Mouse (Mus musculus) embryonic facial prominence, embryonic 15.5 days (tissue): ENCODE results near the gene Siglech. TPM values are rescaled to one million over a fixed set of nuclear protein-coding genes. Genes with fewer than 3 reads are reported as not detected.
A peak's percentile ranks its signal among the peaks of the same experiment; 100 is the strongest.
"Not testable (repeated sequence)": the region's sequence is repeated elsewhere in the genome, so short reads cannot be mapped to it uniquely, and the experiment has no call there.

Experiments
- ATAC-seq: fragments of 200-750 bp; cut with Nextera tagmentation; 2 replicates; pipeline ENCODE4 v1.8.0; 2017; ENCODE audit warnings: low read depth, moderate TSS enrichment; ENCODE audit not compliant: insufficient number of reproducible peaks, low FRiP score, low TSS enrichment
- H3K27ac ChIP-seq: fragments of 300-500 bp; sonication (generic); replicated peaks from 2 replicates; pipeline ENCODE4 v1.5.1; 2015; ENCODE audit warnings: mild to moderate bottlenecking, inconsistent platforms
- H3K27me3 ChIP-seq: fragments of 300-500 bp; sonication (generic); 2 replicates; pipeline ENCODE4 v1.6.1; 2015; ENCODE audit warnings: inconsistent platforms
- H3K36me3 ChIP-seq: fragments of 300-500 bp; sonication (generic); 2 replicates; pipeline ENCODE4 v1.6.1; 2015; ENCODE audit warnings: mild to moderate bottlenecking, inconsistent platforms
- H3K4me1 ChIP-seq: fragments of 300-500 bp; sonication (generic); 2 replicates; pipeline ENCODE4 v1.6.1; 2015; ENCODE audit warnings: inconsistent platforms
- H3K4me2 ChIP-seq: fragments of 300-500 bp; sonication (generic); replicated peaks from 2 replicates; pipeline ENCODE4 v1.6.1; 2015; ENCODE audit warnings: mild to moderate bottlenecking, inconsistent platforms
- H3K4me3 ChIP-seq: fragments of 300-500 bp; sonication (generic); replicated peaks from 2 replicates; pipeline ENCODE4 v1.5.1; 2015; ENCODE audit warnings: mild to moderate bottlenecking, inconsistent platforms
- H3K9ac ChIP-seq: fragments of 300-500 bp; sonication (generic); 2 replicates; pipeline ENCODE4 v1.6.1; 2015; ENCODE audit warnings: inconsistent platforms
- H3K9me3 ChIP-seq: fragments of 300-500 bp; sonication (generic); replicated peaks from 2 replicates; pipeline ENCODE4 v1.6.1; 2016; ENCODE audit warnings: inconsistent platforms
- WGBS: fragments of 180-500 bp; shearing (Covaris S2); methylation state at CpG from one replicate; pipeline ENCODE4 v1.1.7; 2015; 5-methylcytosine and 5-hydroxymethylcytosine counted together
- polyA plus RNA-seq: library from polyadenylated mRNA; unstranded; fragments of >200 nt; fragmentation: Nextera tagmentation; extraction: Ambion mirVana; gene quantifications from 2 replicates; pipeline ENCODE4 v1.2.1, GENCODE M21; 2015

Gene Siglech
- polyA plus RNA-seq, 1 experiment from 2014 or later = 0.92 TPM

GRCm38 (mm10) chr7:55784580-55784979 lies 16.6 kb downstream of the Siglech start:
- H3K4me1 ChIP-seq = no peaks in the 10 kb centered on the region
- H3K9me3 ChIP-seq = no peaks in the 10 kb centered on the region
- no peak overlapping the region for H3K9ac ChIP-seq
- no peak for ATAC-seq
- WGBS = 79% methylated on average over 3 of the region's 3 CpGs
- H3K4me2 ChIP-seq = no peak overlapping the region
- H3K4me3 ChIP-seq = no peak overlapping the region
- no peaks in the 10 kb centered on the region for H3K27me3 ChIP-seq
- H3K36me3 ChIP-seq = no peaks in the 10 kb centered on the region
- no peak overlapping the region for H3K27ac ChIP-seq

GRCm38 (mm10) chr7:55790586-55790985 lies 22.6 kb downstream of the Siglech start:
- H3K9ac ChIP-seq, H3K27me3 ChIP-seq, H3K36me3 ChIP-seq, ATAC-seq, H3K4me2 ChIP-seq, H3K4me3 ChIP-seq, H3K9me3 ChIP-seq, H3K27ac ChIP-seq: not testable (repeated sequence)
- 83% methylated on average over 5 of the region's 5 CpGs for WGBS
- H3K4me1 ChIP-seq = peaks cover 13% of the 10 kb centered on the region

- Histone ChIP-seq H3K4me1 (peaks cover 13% of the 10 kb centered on the region), H3K4me2 (no peak overlapping the region), H3K9ac (no peak overlapping the region), H3K9me3 (no peaks in the 10 kb centered on the region), H3K36me3 (peaks cover 14% of the 10 kb centered on the region), H3K27me3 (no peaks in the 10 kb centered on the region), H3K4me3 (no peak overlapping the region), H3K27ac (no peak overlapping the region)
- no peak for ATAC-seq
- WGBS = 71% methylated on average over 3 of the region's 3 CpGs
Observed at GRCm38 (mm10) chr7:55792280-55792679, 24.3 kb downstream of the Siglech start.

GRCm38 (mm10) chr7:55793236-55793951 lies 25.4 kb downstream of the Siglech start:
- WGBS = 31% methylated on average over 13 of the region's 13 CpGs
- peak overlapping the region; percentile 81 for H3K4me3 ChIP-seq
- H3K4me1 ChIP-seq = peaks cover 13% of the 10 kb centered on the region
- H3K27ac ChIP-seq = peak overlapping the region; percentile 85
- no peak for ATAC-seq
- peaks cover 22% of the 10 kb centered on the region for H3K36me3 ChIP-seq
- H3K4me2 ChIP-seq = peak overlapping the region; percentile 57
- H3K27me3 ChIP-seq = no peaks in the 10 kb centered on the region
- H3K9me3 ChIP-seq = no peaks in the 10 kb centered on the region
- H3K9ac ChIP-seq = peak overlapping the region; percentile 77

GRCm38 (mm10) chr7:55793952-55794603 lies 26.1 kb downstream of the Siglech start, which contains the start of gene Tubgcp5:
Gene Tubgcp5 (plus strand): TSS chr7:55794154.
- ATAC-seq = peak; percentile 98
- Histone ChIP-seq H3K27me3 (no peaks in the 10 kb centered on the region), H3K4me2 (peak within 1 kb of the TSS; percentile 57), H3K9ac (peak within 1 kb of the TSS; percentile 77), H3K4me3 (peak within 1 kb of the TSS; percentile 81), H3K4me1 (peaks cover 13% of the 10 kb centered on the region), H3K27ac (peak within 1 kb of the TSS; percentile 85), H3K9me3 (no peaks in the 10 kb centered on the region), H3K36me3 (peaks cover 23% of the 10 kb centered on the region)
- WGBS = under 1% methylated on average over 46 of the region's 51 CpGs

GRCm38 (mm10) chr7:55799981-55800380 lies 32.0 kb downstream of the Siglech start:
- 89% methylated on average over 3 of the region's 3 CpGs for WGBS
- H3K27me3 ChIP-seq = no peaks in the 10 kb centered on the region
- H3K9me3 ChIP-seq = no peaks in the 10 kb centered on the region
- peaks cover 3% of the 10 kb centered on the region for H3K4me1 ChIP-seq
- H3K4me3 ChIP-seq = no peak overlapping the region
- no peak for ATAC-seq
- no peak overlapping the region for H3K9ac ChIP-seq
- no peak overlapping the region for H3K4me2 ChIP-seq
- H3K36me3 ChIP-seq = peaks cover 66% of the 10 kb centered on the region
- no peak overlapping the region for H3K27ac ChIP-seq

GRCm38 (mm10) chr7:55809967-55810366 lies 42.0 kb downstream of the Siglech start:
- Histone ChIP-seq H3K27me3 (no peaks in the 10 kb centered on the region), H3K36me3 (peaks cover 73% of the 10 kb centered on the region), H3K4me1 (no peaks in the 10 kb centered on the region), H3K27ac (no peak overlapping the region), H3K9ac (no peak overlapping the region), H3K4me3 (no peak overlapping the region), H3K9me3 (no peaks in the 10 kb centered on the region), H3K4me2 (no peak overlapping the region)
- WGBS = 85% methylated on average over 2 of the region's 2 CpGs
- ATAC-seq = no peak

GRCm38 (mm10) chr7:55824468-55824867 lies 56.5 kb downstream of the Siglech start:
- 60% methylated on average over 5 of the region's 5 CpGs for WGBS
- Histone ChIP-seq H3K4me2 (no peak overlapping the region), H3K36me3 (peaks cover 82% of the 10 kb centered on the region), H3K4me1 (no peaks in the 10 kb centered on the region), H3K9ac (no peak overlapping the region), H3K27ac (no peak overlapping the region), H3K4me3 (no peak overlapping the region), H3K9me3 (no peaks in the 10 kb centered on the region), H3K27me3 (no peaks in the 10 kb centered on the region)
- no peak for ATAC-seq

- WGBS = 88% methylated on average over 9 of the region's 9 CpGs
- H3K4me3 ChIP-seq = no peak overlapping the region
- no peak overlapping the region for H3K9ac ChIP-seq
- no peaks in the 10 kb centered on the region for H3K27me3 ChIP-seq
- H3K9me3 ChIP-seq = no peaks in the 10 kb centered on the region
- peaks cover 73% of the 10 kb centered on the region for H3K36me3 ChIP-seq
- ATAC-seq = no peak
- H3K27ac ChIP-seq = no peak overlapping the region
- H3K4me1 ChIP-seq = no peaks in the 10 kb centered on the region
- H3K4me2 ChIP-seq = no peak overlapping the region
Observed at GRCm38 (mm10) chr7:55827551-55827950, 59.6 kb downstream of the Siglech start.
